Mouse (Mus musculus): Measurements from ENCODE around the gene Vmn1r192. TPM values are rescaled to one million over a fixed set of nuclear protein-coding genes. Genes with fewer than 3 reads are reported as not detected.
"Not testable (repeated sequence)": the region's sequence is repeated elsewhere in the genome, so short reads cannot be mapped to it uniquely, and the experiment has no call there.

The Vmn1r192 gene
- not detected in 2 replicates for polyA plus RNA-seq (2015; fragmentation: Nextera tagmentation; extraction: Ambion mirVana)

DNA sequence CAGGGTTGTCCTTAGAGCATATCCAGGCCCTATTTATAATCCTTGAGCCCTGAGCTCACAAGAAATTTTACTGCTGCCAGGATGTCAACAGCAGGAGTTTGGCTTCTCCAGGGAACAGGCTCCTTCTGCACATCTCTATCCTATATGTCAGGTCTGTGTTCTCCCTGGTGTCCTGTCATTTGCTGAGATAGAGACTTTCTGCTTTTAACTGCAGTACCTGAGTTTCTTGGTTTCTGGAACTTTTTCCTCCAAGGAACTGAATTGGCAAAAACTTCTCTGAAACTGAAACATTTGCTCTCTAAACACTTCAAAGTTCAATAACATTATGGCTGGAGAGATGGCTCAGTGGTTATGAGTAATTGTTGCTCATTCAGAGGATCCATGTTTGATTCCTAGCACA, at the start of gene Vmn1r192:
Gene Vmn1r192, minus strand, starts transcription at position 101 of the 400 bp plus-strand sequence.
- Histone ChIP-seq H3K36me3 (replicated peaks) (no peaks in the 10 kb centered on the region), H3K4me2 (no peak within 1 kb of the TSS)
- ATAC-seq (ENCODE audit: insufficient read depth), result no peak

DNA sequence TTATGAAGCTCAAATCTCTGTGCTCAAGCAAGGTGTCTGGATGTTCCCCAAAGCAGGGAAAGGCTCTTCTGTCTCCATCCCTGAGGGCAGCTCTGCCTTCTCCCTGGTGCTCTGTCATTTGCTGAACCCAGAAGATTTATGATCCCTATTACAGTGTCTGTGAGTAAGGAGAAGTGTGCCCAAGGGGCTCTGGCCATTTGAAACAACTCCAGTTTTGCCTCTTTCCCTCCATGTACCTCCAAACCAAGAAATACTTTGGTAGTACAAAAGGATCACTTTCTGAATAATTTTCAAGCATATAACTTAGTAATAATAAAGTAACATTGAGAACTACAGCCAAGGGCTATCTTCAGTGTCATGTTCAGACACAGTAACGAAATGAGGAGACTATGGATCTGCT, 32.1 kb upstream of the Vmn1r192 start, which contains the start of gene Vmn1r193:
Gene Vmn1r193, minus strand, starts transcription at position 101 of the 400 bp plus-strand sequence.
- H3K4me3 ChIP-seq (replicated peaks); H3K4me1 ChIP-seq (replicated peaks); H3K9me3 ChIP-seq (replicated peaks); H3K36me3 ChIP-seq (replicated peaks); H3K27ac ChIP-seq (replicated peaks); H3K27me3 ChIP-seq; H3K4me2 ChIP-seq; H3K9ac ChIP-seq; ATAC-seq (ENCODE audit: insufficient read depth): not testable (repeated sequence)
- 45% methylated on average over 1 of the region's 1 CpGs for WGBS (ENCODE audit: insufficient replicate concordance)

More for the DNA sequence above, at the start of gene Vmn1r192:
- no peak within 1 kb of the TSS for H3K9ac ChIP-seq
- no peak within 1 kb of the TSS for H3K27ac ChIP-seq (replicated peaks)
- no peaks in the 10 kb centered on the region for H3K27me3 ChIP-seq
- no peaks in the 10 kb centered on the region for H3K4me1 ChIP-seq (replicated peaks)
- H3K4me3 ChIP-seq (replicated peaks), result no peak within 1 kb of the TSS
- H3K9me3 ChIP-seq (replicated peaks), result no peaks in the 10 kb centered on the region

DNA sequence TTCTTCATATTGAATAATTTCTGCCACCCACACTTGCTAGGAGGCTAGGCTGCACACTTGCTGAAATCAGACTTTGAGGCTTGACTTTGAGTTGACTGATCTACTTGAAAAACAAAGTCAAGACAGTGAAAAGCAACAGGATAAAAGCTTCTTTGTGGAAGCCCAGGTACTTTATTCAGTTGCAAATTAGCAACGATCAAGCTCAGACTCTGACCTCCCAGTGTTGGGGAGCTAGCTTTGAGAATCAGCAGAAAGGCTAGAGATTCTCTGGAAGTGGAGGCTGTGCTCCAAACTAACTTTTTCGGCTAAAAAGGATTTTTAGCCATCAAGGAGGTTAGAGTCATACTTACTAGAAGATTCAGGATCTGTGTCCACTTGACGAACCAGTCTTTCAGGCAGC, 1.8 kb upstream of the Vmn1r192 start:
- 50% methylated on average over 3 of the region's 3 CpGs for WGBS (ENCODE audit: insufficient replicate concordance)
- H3K27ac ChIP-seq (replicated peaks); H3K36me3 ChIP-seq (replicated peaks); H3K4me2 ChIP-seq; H3K9me3 ChIP-seq (replicated peaks); H3K4me1 ChIP-seq (replicated peaks); H3K27me3 ChIP-seq; ATAC-seq (ENCODE audit: insufficient read depth); H3K4me3 ChIP-seq (replicated peaks); H3K9ac ChIP-seq: not testable (repeated sequence)

DNA sequence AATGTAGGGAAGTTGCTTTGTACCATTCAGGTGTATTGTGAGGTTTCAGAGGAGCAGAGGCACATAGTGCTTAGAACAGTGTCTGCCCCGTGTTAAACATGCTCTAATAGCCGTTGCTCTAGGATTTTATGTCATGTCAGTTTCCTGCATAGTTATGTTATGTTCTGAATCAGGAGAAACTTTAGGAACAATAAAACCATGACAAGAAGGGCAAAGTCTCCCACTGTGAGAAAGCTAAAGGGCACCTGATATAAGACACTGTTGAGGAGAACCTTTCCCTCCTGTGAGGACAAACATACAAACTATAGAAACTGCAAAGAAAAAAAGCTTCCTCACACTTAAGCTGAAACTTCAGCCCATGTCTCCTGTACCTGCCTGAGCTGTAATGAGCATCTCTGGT, 556 bp downstream of the Vmn1r192 start:
- H3K9me3 ChIP-seq (replicated peaks), result no peaks in the 10 kb centered on the region
- no peaks in the 10 kb centered on the region for H3K4me1 ChIP-seq (replicated peaks)
- no peak overlapping the region for H3K9ac ChIP-seq
- ATAC-seq (ENCODE audit: insufficient read depth), result no peak
- WGBS (ENCODE audit: insufficient replicate concordance), result 60% methylated on average over 2 of the region's 2 CpGs
- H3K36me3 ChIP-seq (replicated peaks), result no peaks in the 10 kb centered on the region
- H3K27me3 ChIP-seq, result no peaks in the 10 kb centered on the region
- H3K27ac ChIP-seq (replicated peaks), result no peak overlapping the region
- no peak overlapping the region for H3K4me2 ChIP-seq
- H3K4me3 ChIP-seq (replicated peaks), result no peak overlapping the region

DNA sequence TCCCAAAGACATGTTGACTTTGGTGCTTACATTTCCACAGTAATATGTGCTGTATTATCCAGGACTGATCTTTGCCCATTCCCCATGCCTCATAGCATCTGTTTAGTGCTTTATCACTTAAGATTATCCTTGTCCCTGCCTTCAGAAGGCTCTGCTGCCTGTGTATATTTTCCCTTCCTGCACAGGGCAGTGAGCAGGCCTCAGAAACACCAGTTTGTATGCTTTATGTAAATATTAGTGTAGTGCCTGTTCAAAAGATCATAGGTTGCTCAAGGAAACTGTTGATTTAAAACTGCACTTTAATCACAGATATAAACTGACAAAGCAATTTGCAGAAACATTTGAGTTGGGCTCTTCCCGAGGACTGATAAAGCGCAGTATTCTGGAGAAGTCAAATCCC, 1.6 kb downstream of the Vmn1r192 start:
- Histone ChIP-seq H3K36me3 (replicated peaks) (no peaks in the 10 kb centered on the region), H3K9ac (no peak overlapping the region), H3K4me2 (no peak overlapping the region), H3K27me3 (no peaks in the 10 kb centered on the region), H3K4me3 (replicated peaks) (no peak overlapping the region), H3K4me1 (replicated peaks) (no peaks in the 10 kb centered on the region), H3K27ac (replicated peaks) (no peak overlapping the region), H3K9me3 (replicated peaks) (no peaks in the 10 kb centered on the region)
- 68% methylated on average over 2 of the region's 2 CpGs for WGBS (ENCODE audit: insufficient replicate concordance)
- no peak for ATAC-seq (ENCODE audit: insufficient read depth)

DNA sequence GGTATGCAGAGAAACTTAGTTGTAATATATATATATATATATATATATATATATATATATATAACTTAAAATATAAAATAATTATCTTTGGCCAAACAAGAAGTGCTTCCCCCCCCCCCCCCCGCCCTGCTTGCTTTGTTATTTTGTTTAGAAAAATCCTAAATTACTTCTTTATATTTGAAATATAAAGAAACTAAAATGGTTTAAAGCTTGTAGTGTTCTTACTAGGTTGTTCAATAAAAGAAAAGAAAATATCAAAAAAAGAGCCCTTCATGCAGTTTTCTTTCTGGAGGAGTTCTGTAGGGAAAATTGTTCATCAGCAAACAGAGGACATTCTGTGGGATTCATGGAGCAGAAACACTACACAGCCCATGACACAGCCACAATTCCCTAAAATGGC, 7.1 kb downstream of the Vmn1r192 start, which contains the start of gene Vmn1r191:
Gene Vmn1r191, minus strand, starts transcription at position 101 of the 400 bp plus-strand sequence.
- Histone ChIP-seq H3K36me3 (replicated peaks) (no peaks in the 10 kb centered on the region), H3K4me2 (no peak within 1 kb of the TSS), H3K27me3 (no peaks in the 10 kb centered on the region), H3K4me1 (replicated peaks) (no peaks in the 10 kb centered on the region), H3K9ac (no peak within 1 kb of the TSS), H3K27ac (replicated peaks) (no peak within 1 kb of the TSS), H3K9me3 (replicated peaks) (no peaks in the 10 kb centered on the region), H3K4me3 (replicated peaks) (no peak within 1 kb of the TSS)
- 53% methylated on average over 1 of the region's 1 CpGs for WGBS (ENCODE audit: insufficient replicate concordance)
- no peak for ATAC-seq (ENCODE audit: insufficient read depth)

DNA sequence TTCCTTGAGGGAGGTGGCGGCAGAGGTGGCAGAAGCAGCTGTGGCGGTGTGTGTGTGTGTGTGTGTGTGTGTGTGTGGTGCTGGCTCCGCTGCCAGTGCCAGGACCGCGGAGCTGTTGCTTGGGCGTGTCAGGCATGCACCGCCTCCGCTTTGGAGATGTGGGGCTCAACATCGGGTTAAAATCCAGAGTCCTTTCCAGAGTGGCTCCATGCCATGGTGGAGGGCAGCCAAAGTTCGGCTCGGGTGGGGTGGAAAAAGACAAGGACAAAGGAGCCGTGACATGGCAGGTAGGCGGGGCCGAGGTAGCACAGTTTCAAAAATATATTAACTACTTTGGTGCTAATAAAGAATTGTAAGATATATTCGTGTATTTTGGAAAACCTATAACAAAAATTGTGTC, 22.5 kb downstream of the Vmn1r192 start:
- no peak overlapping the region for H3K27ac ChIP-seq (replicated peaks)
- ATAC-seq (ENCODE audit: insufficient read depth), result no peak
- H3K4me3 ChIP-seq (replicated peaks), result no peak overlapping the region
- H3K4me2 ChIP-seq, result no peak overlapping the region
- 74% methylated on average over 15 of the region's 15 CpGs for WGBS (ENCODE audit: insufficient replicate concordance)
- no peak overlapping the region for H3K9ac ChIP-seq
- H3K36me3 ChIP-seq (replicated peaks), result no peaks in the 10 kb centered on the region
- H3K9me3 ChIP-seq (replicated peaks), result 0 out of 2 replicates have a peak, but pooled peaks cover 3% of the 10 kb centered on the region
- no peaks in the 10 kb centered on the region for H3K27me3 ChIP-seq
- H3K4me1 ChIP-seq (replicated peaks), result no peaks in the 10 kb centered on the region

DNA sequence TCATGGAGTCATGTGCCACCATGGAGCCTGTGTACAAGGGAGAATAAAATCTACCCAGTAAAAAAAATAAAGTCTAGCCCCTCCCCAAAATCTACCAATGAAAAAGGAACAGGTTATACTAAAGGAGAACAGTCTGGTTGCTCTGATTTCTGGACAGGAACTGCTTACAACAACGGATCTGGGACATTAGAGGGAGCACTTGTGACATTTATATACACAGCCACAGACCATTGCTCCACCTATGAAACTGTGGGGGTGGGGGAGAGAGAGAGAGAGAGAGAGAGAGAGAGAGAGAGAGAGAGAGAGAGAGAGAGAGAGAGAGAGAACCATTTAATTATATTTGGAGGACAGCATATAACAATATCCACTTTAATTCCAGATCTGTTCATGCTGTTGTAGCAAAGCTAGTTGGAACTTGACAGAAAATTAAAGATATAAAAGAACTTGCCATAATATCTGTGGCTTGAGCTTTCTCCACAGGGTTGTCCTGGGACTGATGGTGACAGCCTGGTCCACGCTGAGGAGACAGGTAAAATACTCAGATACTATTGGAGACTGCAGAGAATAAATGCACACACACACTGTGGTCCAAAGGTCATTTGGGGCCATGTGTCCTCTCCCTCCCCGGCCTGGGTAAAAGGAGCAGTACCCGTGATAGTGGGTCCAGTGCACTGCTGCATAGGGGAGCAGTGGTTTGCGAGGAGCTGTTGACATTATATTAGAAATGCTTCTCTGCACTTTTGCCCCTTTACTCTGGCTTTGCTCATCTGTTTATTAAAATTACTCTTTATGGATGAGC, 54.2 kb downstream of the Vmn1r192 start:
- WGBS (ENCODE audit: insufficient replicate concordance), result 43% methylated on average over 5 of the region's 5 CpGs
- not testable (repeated sequence) for H3K4me2 ChIP-seq; H3K9me3 ChIP-seq (replicated peaks); H3K27me3 ChIP-seq; ATAC-seq (ENCODE audit: insufficient read depth); H3K27ac ChIP-seq (replicated peaks); H3K4me1 ChIP-seq (replicated peaks); H3K4me3 ChIP-seq (replicated peaks); H3K9ac ChIP-seq; H3K36me3 ChIP-seq (replicated peaks)

Small RNA genes within 50 kb of the gene (microRNA-seq; reads per million reads assigned to microRNA genes)
- gene Gm23282 (not detected), gene Gm25084 (not detected)

Other genes with a start within 250 kb of the Vmn1r192 start
- gene Zfp184, start 246.0 kb downstream of the Vmn1r192 start, polyA plus RNA-seq (2015; fragmentation: Nextera tagmentation; extraction: Ambion mirVana), result 0.59 and 0.71 TPM in 2 replicates
- not detected in 2 replicates for gene Pom121l2, start 209.9 kb downstream of the Vmn1r192 start, polyA plus RNA-seq (2015; fragmentation: Nextera tagmentation; extraction: Ambion mirVana)
- gene Prss16, start 181.4 kb downstream of the Vmn1r192 start, polyA plus RNA-seq (2015; fragmentation: Nextera tagmentation; extraction: Ambion mirVana), result 0.62 and 1.0 TPM in 2 replicates
- gene Hist1h2ah, start 155.6 kb downstream of the Vmn1r192 start, polyA plus RNA-seq (2015; fragmentation: Nextera tagmentation; extraction: Ambion mirVana), result 9.5 and 11.4 TPM in 2 replicates
- gene Hist1h2bk, start 155.3 kb downstream of the Vmn1r192 start, polyA plus RNA-seq (2015; fragmentation: Nextera tagmentation; extraction: Ambion mirVana), result 4.4 and 5.4 TPM in 2 replicates
- 40.8 and 42.0 TPM in 2 replicates for gene Hist1h4i, start 149.8 kb downstream of the Vmn1r192 start, polyA plus RNA-seq (2015; fragmentation: Nextera tagmentation; extraction: Ambion mirVana)
- 13.0 and 22.6 TPM in 2 replicates for gene Hist1h2ag, start 148.2 kb downstream of the Vmn1r192 start, polyA plus RNA-seq (2015; fragmentation: Nextera tagmentation; extraction: Ambion mirVana)
- gene Hist1h2bj, start 147.9 kb downstream of the Vmn1r192 start, polyA plus RNA-seq (2015; fragmentation: Nextera tagmentation; extraction: Ambion mirVana), result 17.5 and 18.4 TPM in 2 replicates
- not detected in 2 replicates for gene Vmn1r188, start 106.7 kb downstream of the Vmn1r192 start, polyA plus RNA-seq (2015; fragmentation: Nextera tagmentation; extraction: Ambion mirVana)
- gene Vmn1r189, start 85.3 kb downstream of the Vmn1r192 start, polyA plus RNA-seq (2015; fragmentation: Nextera tagmentation; extraction: Ambion mirVana), result not detected in 2 replicates
- not detected in 2 replicates for gene Vmn1r191, start 7.2 kb downstream of the Vmn1r192 start, polyA plus RNA-seq (2015; fragmentation: Nextera tagmentation; extraction: Ambion mirVana)
- gene Vmn1r193, start 32.0 kb upstream of the Vmn1r192 start, polyA plus RNA-seq (2015; fragmentation: Nextera tagmentation; extraction: Ambion mirVana), result not detected in 2 replicates
- gene Vmn1r194, start 53.1 kb upstream of the Vmn1r192 start, polyA plus RNA-seq (2015; fragmentation: Nextera tagmentation; extraction: Ambion mirVana), result not detected in 2 replicates
- not detected in 2 replicates for gene Vmn1r195, start 79.4 kb upstream of the Vmn1r192 start, polyA plus RNA-seq (2015; fragmentation: Nextera tagmentation; extraction: Ambion mirVana)
- gene Vmn1r196, start 98.8 kb upstream of the Vmn1r192 start, polyA plus RNA-seq (2015; fragmentation: Nextera tagmentation; extraction: Ambion mirVana), result not detected in 2 replicates
- gene Vmn1r197, start 133.4 kb upstream of the Vmn1r192 start, polyA plus RNA-seq (2015; fragmentation: Nextera tagmentation; extraction: Ambion mirVana), result not detected in 2 replicates
- not detected in 2 replicates for gene Vmn1r198, start 159.2 kb upstream of the Vmn1r192 start, polyA plus RNA-seq (2015; fragmentation: Nextera tagmentation; extraction: Ambion mirVana)
- not detected in 2 replicates for gene Vmn1r199, start 188.7 kb upstream of the Vmn1r192 start, polyA plus RNA-seq (2015; fragmentation: Nextera tagmentation; extraction: Ambion mirVana)
- not detected in 2 replicates for gene Vmn1r200, start 199.2 kb upstream of the Vmn1r192 start, polyA plus RNA-seq (2015; fragmentation: Nextera tagmentation; extraction: Ambion mirVana)